Mouse (Mus musculus): ENCODE results near the gene Zfp281. TPM values are rescaled to one million over a fixed set of nuclear protein-coding genes. Genes with fewer than 3 reads are reported as not detected.

The Zfp281 gene
- polyA plus RNA-seq, 1 experiment from 2014 or later: 19.0 TPM

DNA sequence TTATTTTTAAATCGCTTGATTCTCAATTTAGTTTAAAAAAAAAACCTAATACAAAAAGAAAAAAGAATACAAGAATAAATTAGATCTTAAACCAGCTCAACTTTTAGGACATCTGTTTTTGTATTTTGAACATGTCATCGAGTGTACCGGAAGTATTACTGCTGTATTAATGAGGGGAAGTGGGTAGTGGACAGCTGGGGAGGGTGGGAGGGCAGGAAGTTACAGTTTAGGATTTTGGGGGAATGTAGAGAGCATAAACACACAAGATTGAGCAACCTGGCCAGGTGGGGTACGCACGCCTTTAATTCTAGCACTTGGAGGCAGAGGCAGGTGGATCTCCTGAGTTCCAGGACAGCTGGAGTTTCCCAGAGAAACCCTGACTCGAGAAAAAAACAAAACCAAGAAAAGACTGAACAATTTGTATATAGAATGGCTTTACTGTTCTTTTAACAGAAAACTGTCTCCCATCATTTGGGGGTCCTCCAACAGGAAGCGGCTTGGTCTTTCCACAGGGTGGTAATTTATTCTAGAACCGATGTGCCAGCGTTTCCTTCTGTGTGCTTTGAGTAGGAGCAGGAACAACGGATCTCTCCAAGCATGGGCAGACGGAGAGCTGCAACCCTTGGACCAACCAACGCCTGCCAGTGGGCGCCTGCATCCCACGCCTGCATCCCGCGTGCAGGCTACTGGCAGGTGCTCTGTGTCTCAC, 51.2 kb downstream of the Zfp281 start:
- TF ChIP-seq CTCF (IDR thresholded peaks at IDR 0.05; ENCODE audit: low read depth): no peak
- H3K4me3 ChIP-seq (replicated peaks; ENCODE audit: low read depth, low read length): no peak overlapping the region
- ATAC-seq (replicated peaks; ENCODE audit: low FRiP score, low read depth): no peak

DNA sequence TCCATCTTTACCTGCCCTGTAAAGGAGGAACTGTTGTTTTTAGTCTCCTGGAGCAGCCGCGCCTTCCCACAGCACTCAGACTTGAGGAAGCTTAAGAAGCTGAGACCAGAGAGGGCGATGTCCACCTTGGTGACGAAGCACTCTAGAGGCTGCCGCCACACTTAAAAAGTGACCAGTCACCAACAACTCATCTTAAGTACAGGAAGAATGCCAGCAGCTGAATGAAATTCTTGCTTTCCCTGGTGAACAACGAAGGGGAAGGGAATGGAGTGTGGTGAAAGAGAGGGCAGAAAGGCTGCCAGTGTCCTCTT, 51.7 kb downstream of the Zfp281 start:
- no peak overlapping the region for H3K9ac ChIP-seq (ENCODE audit: low read depth, low read length)
- no peaks in the 10 kb centered on the region for H3K36me3 ChIP-seq (ENCODE audit: insufficient read depth, low read length)
- 84% methylated on average over 6 of the region's 6 CpGs for WGBS
- H3K4me2 ChIP-seq (ENCODE audit: low read length): no peak overlapping the region
- H3K4me1 ChIP-seq (replicated peaks; ENCODE audit: insufficient read depth, low read length): no peaks in the 10 kb centered on the region
- H3K9me3 ChIP-seq (replicated peaks; ENCODE audit: low read length): no peaks in the 10 kb centered on the region
- H3K4me3 ChIP-seq (replicated peaks; ENCODE audit: low read depth, low read length): no peak overlapping the region
- H3K27me3 ChIP-seq (ENCODE audit: insufficient read depth, low read length): no peaks in the 10 kb centered on the region; the same call in 1 of the 2 replicates
- ATAC-seq (replicated peaks; ENCODE audit: low FRiP score, low read depth): no peak
- H3K27ac ChIP-seq: no peak overlapping the region
- TF ChIP-seq CTCF (IDR thresholded peaks at IDR 0.05; ENCODE audit: low read depth): no peak
- DNase-seq (ENCODE audit: low spot score): no peak

More for the DNA sequence above, 51.2 kb downstream of the Zfp281 start:
- no peak overlapping the region for H3K4me2 ChIP-seq (ENCODE audit: low read length)
- no peaks in the 10 kb centered on the region; the same call in 1 of the 2 replicates for H3K27me3 ChIP-seq (ENCODE audit: insufficient read depth, low read length)
- no peak overlapping the region for H3K27ac ChIP-seq
- no peaks in the 10 kb centered on the region for H3K4me1 ChIP-seq (replicated peaks; ENCODE audit: insufficient read depth, low read length)
- no peak overlapping the region for H3K9ac ChIP-seq (ENCODE audit: low read depth, low read length)
- no peak for DNase-seq (ENCODE audit: low spot score)
- 88% methylated on average over 16 of the region's 16 CpGs for WGBS
- H3K36me3 ChIP-seq (ENCODE audit: insufficient read depth, low read length): no peaks in the 10 kb centered on the region
- no peaks in the 10 kb centered on the region for H3K9me3 ChIP-seq (replicated peaks; ENCODE audit: low read length)

DNA sequence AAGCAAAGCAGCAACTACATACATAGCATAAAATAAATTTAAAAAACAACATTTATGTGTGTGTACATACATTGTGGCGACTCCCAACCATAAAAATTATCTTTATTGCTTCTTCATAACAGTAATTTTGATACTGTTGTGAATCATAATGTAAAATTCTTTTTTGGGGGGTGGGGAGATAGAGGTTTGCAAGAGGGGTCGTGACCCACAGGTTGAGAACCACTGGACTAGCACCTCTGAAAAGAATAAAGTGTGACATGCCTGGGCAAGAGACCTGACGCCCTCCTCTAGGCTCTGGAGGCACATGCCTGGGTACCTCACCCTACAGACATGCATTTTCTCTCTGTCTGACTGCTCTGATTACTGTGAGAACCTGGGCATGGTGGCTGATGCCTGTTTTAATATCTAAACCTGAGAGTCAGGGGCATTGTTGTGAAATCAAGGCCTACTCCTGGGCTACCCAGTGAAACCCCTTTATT, 53.2 kb downstream of the Zfp281 start:
- ATAC-seq (replicated peaks; ENCODE audit: low FRiP score, low read depth) (no peak), DNase-seq (ENCODE audit: low spot score) (no peak)
- Histone ChIP-seq H3K4me1 (replicated peaks; ENCODE audit: insufficient read depth, low read length) (no peaks in the 10 kb centered on the region), H3K27ac (no peak overlapping the region), H3K9ac (ENCODE audit: low read depth, low read length) (no peak overlapping the region), H3K36me3 (ENCODE audit: insufficient read depth, low read length) (no peaks in the 10 kb centered on the region), H3K27me3 (ENCODE audit: insufficient read depth, low read length) (no peaks in the 10 kb centered on the region; the same call in 1 of the 2 replicates), H3K4me2 (ENCODE audit: low read length) (no peak overlapping the region), H3K9me3 (replicated peaks; ENCODE audit: low read length) (no peaks in the 10 kb centered on the region), H3K4me3 (replicated peaks; ENCODE audit: low read depth, low read length) (no peak overlapping the region)
- 78% methylated on average over 3 of the region's 3 CpGs for WGBS
- no peak for TF ChIP-seq CTCF (IDR thresholded peaks at IDR 0.05; ENCODE audit: low read depth)

DNA sequence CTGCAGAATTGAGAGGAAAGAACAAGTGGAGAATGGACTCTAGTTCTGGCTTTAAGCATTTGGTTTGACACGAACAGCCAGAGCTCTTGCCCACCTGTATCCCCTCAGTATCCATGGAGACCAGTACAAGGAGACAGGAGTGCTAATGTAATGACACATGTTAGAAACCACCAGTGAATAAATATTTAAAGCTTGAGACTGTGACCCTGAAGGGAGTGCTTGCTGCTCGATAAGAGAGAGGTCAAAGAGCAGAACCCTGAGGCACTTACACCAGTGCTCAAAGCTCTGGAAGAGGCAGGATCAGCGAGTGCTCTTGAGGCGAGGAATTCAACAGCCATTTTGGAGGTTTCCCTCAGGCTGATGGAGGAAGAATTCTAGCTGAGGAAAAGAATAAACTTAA, 54.1 kb downstream of the Zfp281 start:
- H3K36me3 ChIP-seq (ENCODE audit: insufficient read depth, low read length): no peaks in the 10 kb centered on the region
- ATAC-seq (replicated peaks; ENCODE audit: low FRiP score, low read depth): no peak
- H3K9ac ChIP-seq (ENCODE audit: low read depth, low read length): no peak overlapping the region
- no peak for DNase-seq (ENCODE audit: low spot score)
- H3K4me3 ChIP-seq (replicated peaks; ENCODE audit: low read depth, low read length): no peak overlapping the region
- H3K27me3 ChIP-seq (ENCODE audit: insufficient read depth, low read length): no peaks in the 10 kb centered on the region
- no peaks in the 10 kb centered on the region for H3K4me1 ChIP-seq (replicated peaks; ENCODE audit: insufficient read depth, low read length)
- H3K9me3 ChIP-seq (replicated peaks; ENCODE audit: low read length): no peaks in the 10 kb centered on the region
- 48% methylated on average over 4 of the region's 4 CpGs for WGBS
- no peak overlapping the region for H3K4me2 ChIP-seq (ENCODE audit: low read length)
- H3K27ac ChIP-seq: no peak overlapping the region
- no peak for TF ChIP-seq CTCF (IDR thresholded peaks at IDR 0.05; ENCODE audit: low read depth)

Other genes starting within 250 kb of the Zfp281 start
- gene Ddx59, start 209.6 kb upstream of the Zfp281 start, polyA plus RNA-seq (2015; fragmentation: Nextera tagmentation; extraction: Ambion mirVana): 13.4 and 14.0 TPM in 2 replicates
- gene Kif14, start 158.6 kb upstream of the Zfp281 start, polyA plus RNA-seq (2015; fragmentation: Nextera tagmentation; extraction: Ambion mirVana): 1.7 and 2.0 TPM in 2 replicates

Measured in kidney, postnatal 0 days (tissue).